Mouse (Mus musculus): ENCODE results near the gene Gm10337. TPM values are rescaled to one million over a fixed set of nuclear protein-coding genes. Genes with fewer than 3 reads are reported as not detected.

Gm10337 gene
- polyA plus RNA-seq (2012; rRNA removed): not detected in 2 replicates

GRCm38 (mm10) chr15:102503447-102503846, at the start of gene Gm10337:
TSS of gene Gm10337 (plus strand) at chr15:102503722.

GRCm38 (mm10) chr15:102458904-102459317, 44.6 kb upstream of the Gm10337 start, which contains the start of gene Prr13:
TSS of gene Prr13 (plus strand) at chr15:102459028.

GRCm38 (mm10) chr15:102470183-102470604, 33.3 kb upstream of the Gm10337 start, which contains the start of gene Pcbp2:
TSS of gene Pcbp2 (plus strand) at chr15:102470539.

GRCm38 (mm10) chr15:102516728-102517404, 13.3 kb downstream of the Gm10337 start, which contains the start of gene Map3k12:
TSS of gene Map3k12 (minus strand) at chr15:102517064.

GRCm38 (mm10) chr15:102517976-102518858, 14.7 kb downstream of the Gm10337 start, which contains the start of gene Tarbp2:
TSS of gene Tarbp2 (plus strand) at chr15:102518192.

GRCm38 (mm10) chr15:102524892-102525485, 21.5 kb downstream of the Gm10337 start, which contains the start of gene Npff:
TSS of gene Npff (minus strand) at chr15:102524942.

Other genes with a start within 250 kb of the Gm10337 start
- 25.4 and 36.2 TPM in 2 replicates for gene Rarg, start 246.2 kb upstream of the Gm10337 start, polyA plus RNA-seq (2012; rRNA removed)
- gene Gm9918, start 233.2 kb upstream of the Gm10337 start, polyA plus RNA-seq (2012; rRNA removed): 0.08 and 0.09 TPM in 2 replicates
- 79.3 and 113 TPM in 2 replicates for gene Mfsd5, start 224.3 kb upstream of the Gm10337 start, polyA plus RNA-seq (2012; rRNA removed)
- 6.9 and 7.9 TPM in 2 replicates for gene Espl1, start 207.5 kb upstream of the Gm10337 start, polyA plus RNA-seq (2012; rRNA removed)
- gene Pfdn5, start 177.6 kb upstream of the Gm10337 start, polyA plus RNA-seq (2012; rRNA removed): 37.2 and 55.3 TPM in 2 replicates
- 48.5 and 54.2 TPM in 2 replicates for gene Myg1, start 172.0 kb upstream of the Gm10337 start, polyA plus RNA-seq (2012; rRNA removed)
- gene Aaas, start 153.0 kb upstream of the Gm10337 start, polyA plus RNA-seq (2012; rRNA removed): 33.2 and 35.7 TPM in 2 replicates
- gene Sp7, start 136.5 kb upstream of the Gm10337 start, polyA plus RNA-seq (2012; rRNA removed): 0.15 and 0.23 TPM in 2 replicates
- 14.2 and 15.0 TPM in 2 replicates for gene Sp1, start 97.6 kb upstream of the Gm10337 start, polyA plus RNA-seq (2012; rRNA removed)
- gene Amhr2, start 58.4 kb upstream of the Gm10337 start, polyA plus RNA-seq (2012; rRNA removed): 4.2 and 14.1 TPM in 2 replicates
- 483 and 710 TPM in 2 replicates for gene Prr13, start 44.7 kb upstream of the Gm10337 start, polyA plus RNA-seq (2012; rRNA removed)
- 357 and 368 TPM in 2 replicates for gene Pcbp2, start 33.2 kb upstream of the Gm10337 start, polyA plus RNA-seq (2012; rRNA removed)
- gene Map3k12, start 13.3 kb downstream of the Gm10337 start, polyA plus RNA-seq (2012; rRNA removed): 3.6 and 5.4 TPM in 2 replicates
- gene Tarbp2, start 14.5 kb downstream of the Gm10337 start, polyA plus RNA-seq (2012; rRNA removed): 72.6 and 84.8 TPM in 2 replicates
- 3.3 and 3.7 TPM in 2 replicates for gene Npff, start 21.2 kb downstream of the Gm10337 start, polyA plus RNA-seq (2012; rRNA removed)
- gene Gm28047, start 121.3 kb downstream of the Gm10337 start, polyA plus RNA-seq (2012; rRNA removed): 0.14 TPM in 1 of 2 replicates, not detected in the other
- 37.3 and 48.6 TPM in 2 replicates for gene Atf7, start 121.7 kb downstream of the Gm10337 start, polyA plus RNA-seq (2012; rRNA removed)
- 491 and 570 TPM in 2 replicates for gene Atp5g2, start 168.6 kb downstream of the Gm10337 start, polyA plus RNA-seq (2012; rRNA removed)
- 26.0 and 26.5 TPM in 2 replicates for gene Calcoco1, start 218.5 kb downstream of the Gm10337 start, polyA plus RNA-seq (2012; rRNA removed)